Mouse (Mus musculus) lung, postnatal 0 days (tissue): ENCODE data around the gene Zbtb38. TPM values are rescaled to one million over a fixed set of nuclear protein-coding genes. Genes with fewer than 3 reads are reported as not detected.

Experiments used
- ATAC-seq: fragments of 200-750 bp; cut with Nextera tagmentation; 2 replicates; pipeline ENCODE4 v1.8.0; 2017; ENCODE audit warnings: moderate library complexity
- DNase-seq: peaks from one replicate; pipeline ENCODE4 v3.0.0-alpha.2; 2016; ENCODE audit warnings: low spot score
- H3K27ac ChIP-seq: fragments of 300-500 bp; sonication (generic); 2 replicates; pipeline ENCODE4 v1.5.1; 2014; ENCODE audit warnings: antibody characterized with exemption, mild to moderate bottlenecking, low read length, mixed read lengths
- H3K27me3 ChIP-seq: fragments of 300-500 bp; sonication (generic); replicated peaks from 2 replicates; pipeline ENCODE4 v1.6.1; 2014; ENCODE audit warnings: low read length, mixed read lengths; ENCODE audit not compliant: insufficient read depth
- H3K36me3 ChIP-seq: fragments of 300-500 bp; sonication (generic); 2 replicates; pipeline ENCODE4 v1.6.1; 2014; ENCODE audit warnings: low read length, mixed read lengths; ENCODE audit not compliant: insufficient read depth
- H3K4me1 ChIP-seq: fragments of 300-500 bp; sonication (generic); 2 replicates; pipeline ENCODE4 v1.6.1; 2014; ENCODE audit warnings: antibody characterized with exemption, low read depth, low read length, mixed read lengths; ENCODE audit not compliant: insufficient read depth
- H3K4me2 ChIP-seq: fragments of 300-500 bp; sonication (generic); replicated peaks from 2 replicates; pipeline ENCODE4 v1.6.1; 2014; ENCODE audit warnings: low read depth, mild to moderate bottlenecking, low read length, moderate library complexity, mixed read lengths
- H3K4me3 ChIP-seq: fragments of 300-500 bp; sonication (generic); 2 replicates; pipeline ENCODE4 v1.5.1; 2014; ENCODE audit warnings: low read depth, low read length
- H3K9ac ChIP-seq: fragments of 300-500 bp; sonication (generic); replicated peaks from 2 replicates; pipeline ENCODE4 v1.6.1; 2014; ENCODE audit warnings: low read depth, mild to moderate bottlenecking
- H3K9me3 ChIP-seq: fragments of 300-500 bp; sonication (generic); 2 replicates; pipeline ENCODE4 v1.6.1; 2016; ENCODE audit warnings: low read length, mixed read lengths
- CTCF ChIP-seq: IDR thresholded peaks from 2 replicates; pipeline ENCODE4 v1.5.1; 2016; ENCODE audit warnings: antibody characterized with exemption, mild to moderate bottlenecking
- EP300 ChIP-seq: IDR thresholded peaks from 2 replicates; pipeline ENCODE4 v1.6.1; 2016; ENCODE audit warnings: antibody characterized with exemption, mild to moderate bottlenecking, control low read depth
- WGBS: fragments of 180-500 bp; shearing (Covaris S2); extraction: QIAGEN DNeasy Blood & Tissue Kit; methylation state at CpG from one replicate; pipeline ENCODE4 v1.1.7; 2014; 5-methylcytosine and 5-hydroxymethylcytosine counted together
- polyA plus RNA-seq: library from polyadenylated mRNA; unstranded; fragments of >200 nt; fragmentation: Nextera tagmentation; extraction: Ambion mirVana; gene quantifications from 2 replicates; pipeline ENCODE4 v1.2.1, GENCODE M21; 2015

Zbtb38 gene
- polyA plus RNA-seq, 1 experiment from 2014 or later = 31.8 TPM

DNA sequence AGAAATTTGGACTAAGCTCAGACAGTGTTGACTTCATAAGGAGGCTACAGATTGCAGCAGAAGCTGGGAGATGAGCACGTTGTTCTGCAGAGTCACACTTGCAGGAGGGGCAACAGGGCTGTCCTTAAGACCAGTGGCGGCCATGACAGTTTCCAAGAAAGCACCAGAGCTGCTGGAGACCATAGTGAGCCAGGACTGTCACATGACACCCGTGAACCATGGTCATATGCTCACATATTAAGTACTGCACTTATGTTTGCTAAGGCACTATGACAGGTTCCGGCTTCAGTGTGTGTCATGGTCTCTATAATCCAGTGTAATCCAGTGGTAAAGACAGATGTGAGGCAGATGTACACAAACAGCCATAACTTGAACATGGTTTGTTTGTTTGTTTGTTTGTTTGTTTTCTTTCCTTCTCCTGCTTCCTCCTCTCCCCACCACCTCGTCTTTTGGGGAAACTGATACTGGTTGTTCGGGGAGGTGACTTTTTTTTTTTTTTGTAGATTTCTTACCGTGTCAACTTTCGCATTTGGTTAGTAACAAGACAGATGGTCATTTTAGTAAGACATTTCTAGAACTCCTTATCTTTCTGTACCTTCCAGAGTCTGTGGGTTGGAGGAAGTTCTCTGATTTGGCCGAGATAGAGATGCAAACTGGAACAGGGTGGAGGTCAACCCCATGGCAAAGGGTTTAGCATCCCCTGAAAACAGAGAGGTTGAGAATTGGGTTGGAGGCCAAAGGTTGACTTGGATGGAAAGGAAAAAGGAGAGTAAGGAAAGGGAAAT, 11.4 kb upstream of the Zbtb38 start:
- H3K4me1 ChIP-seq = no peaks in the 10 kb centered on the region
- no peaks in the 10 kb centered on the region for H3K9me3 ChIP-seq
- H3K4me2 ChIP-seq = no peak overlapping the region
- TF ChIP-seq CTCF (no peak), EP300 (no peak)
- H3K36me3 ChIP-seq = no peaks in the 10 kb centered on the region
- WGBS = 75% methylated on average over 9 of the region's 9 CpGs
- no peak for DNase-seq
- no peak overlapping the region for H3K9ac ChIP-seq
- ATAC-seq = no peak
- no peak overlapping the region for H3K27ac ChIP-seq
- no peaks in the 10 kb centered on the region for H3K27me3 ChIP-seq
- H3K4me3 ChIP-seq = no peak overlapping the region

DNA sequence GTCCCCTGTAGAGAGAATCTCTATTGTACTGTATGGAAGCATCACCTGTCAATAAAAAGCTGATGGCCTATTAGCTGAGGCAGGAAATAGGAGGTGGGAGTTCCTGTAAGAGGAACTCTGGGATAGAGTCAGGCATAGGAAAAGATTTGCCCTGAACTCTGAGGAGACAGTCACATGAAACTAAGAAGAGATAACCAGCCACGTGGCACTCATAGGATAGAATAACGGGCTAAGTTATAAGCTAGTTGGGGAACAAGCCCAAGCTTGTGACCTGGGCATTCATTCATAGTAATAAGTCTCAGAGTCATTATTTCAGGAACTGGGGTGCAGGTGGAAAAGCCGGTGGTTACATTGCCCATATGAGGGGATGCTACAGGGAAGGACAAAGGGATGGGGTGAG, 10.4 kb upstream of the Zbtb38 start:
- no peak overlapping the region for H3K9ac ChIP-seq
- no peak for ATAC-seq
- H3K27me3 ChIP-seq = no peaks in the 10 kb centered on the region
- 88% methylated on average over 3 of the region's 3 CpGs for WGBS
- no peak for DNase-seq
- H3K4me1 ChIP-seq = no peaks in the 10 kb centered on the region
- H3K27ac ChIP-seq = no peak overlapping the region
- H3K36me3 ChIP-seq = no peaks in the 10 kb centered on the region
- no peak overlapping the region for H3K4me3 ChIP-seq
- H3K4me2 ChIP-seq = no peak overlapping the region
- H3K9me3 ChIP-seq = no peaks in the 10 kb centered on the region
- no peak for TF ChIP-seq EP300
- no peak for TF ChIP-seq CTCF

DNA sequence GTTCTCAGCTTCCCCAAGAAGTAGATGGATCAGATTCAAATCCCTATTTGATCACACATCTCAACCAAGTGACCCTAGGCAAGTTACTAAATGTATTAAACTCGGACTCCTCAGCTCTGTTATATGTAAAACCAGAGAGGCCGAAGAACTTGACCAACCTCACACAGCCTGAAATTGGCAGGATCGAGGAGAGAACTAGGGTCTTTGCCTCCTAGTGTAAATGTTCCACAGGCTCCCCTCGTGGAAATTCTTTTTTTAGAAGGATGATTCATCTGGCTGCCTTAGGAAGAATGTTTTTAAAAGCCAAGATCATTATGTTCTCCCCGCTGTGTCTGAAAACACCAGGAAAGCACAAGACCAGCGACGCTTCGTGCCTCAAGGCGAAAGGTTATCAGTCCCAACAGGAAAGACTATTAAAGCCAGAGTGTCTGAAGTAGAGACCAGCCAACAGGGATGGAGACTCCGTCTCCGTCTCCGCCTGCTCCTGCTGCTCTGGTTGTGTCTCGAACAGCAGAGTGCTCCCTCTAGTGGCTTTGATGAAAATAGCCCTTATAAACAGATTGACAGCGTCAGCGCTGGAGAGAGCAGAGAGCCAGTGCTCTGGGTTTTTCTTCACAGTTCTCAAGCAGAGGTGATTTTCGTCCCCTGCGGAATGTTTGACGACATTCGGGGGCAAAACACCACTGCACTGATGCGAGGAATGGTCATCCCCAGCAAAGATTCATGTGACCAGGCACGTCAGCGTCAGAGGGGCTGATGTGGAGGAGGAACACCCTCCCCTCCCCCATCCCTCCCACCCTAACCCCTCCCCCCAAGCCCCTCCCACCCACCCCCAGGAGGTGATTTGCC, 6.3 kb upstream of the Zbtb38 start:
- TF ChIP-seq EP300 (peak; percentile 97), CTCF (peak; percentile 94)
- Histone ChIP-seq H3K9me3 (no peaks in the 10 kb centered on the region), H3K4me2 (peak overlapping the region; percentile 48), H3K4me1 (no peaks in the 10 kb centered on the region), H3K27ac (peak overlapping the region; percentile 51), H3K4me3 (no peak overlapping the region), H3K36me3 (no peaks in the 10 kb centered on the region), H3K27me3 (no peaks in the 10 kb centered on the region), H3K9ac (no peak overlapping the region)
- DNase-seq (peak; percentile 97), ATAC-seq (peak; percentile 94)
- 7% methylated on average over 22 of the region's 22 CpGs for WGBS

DNA sequence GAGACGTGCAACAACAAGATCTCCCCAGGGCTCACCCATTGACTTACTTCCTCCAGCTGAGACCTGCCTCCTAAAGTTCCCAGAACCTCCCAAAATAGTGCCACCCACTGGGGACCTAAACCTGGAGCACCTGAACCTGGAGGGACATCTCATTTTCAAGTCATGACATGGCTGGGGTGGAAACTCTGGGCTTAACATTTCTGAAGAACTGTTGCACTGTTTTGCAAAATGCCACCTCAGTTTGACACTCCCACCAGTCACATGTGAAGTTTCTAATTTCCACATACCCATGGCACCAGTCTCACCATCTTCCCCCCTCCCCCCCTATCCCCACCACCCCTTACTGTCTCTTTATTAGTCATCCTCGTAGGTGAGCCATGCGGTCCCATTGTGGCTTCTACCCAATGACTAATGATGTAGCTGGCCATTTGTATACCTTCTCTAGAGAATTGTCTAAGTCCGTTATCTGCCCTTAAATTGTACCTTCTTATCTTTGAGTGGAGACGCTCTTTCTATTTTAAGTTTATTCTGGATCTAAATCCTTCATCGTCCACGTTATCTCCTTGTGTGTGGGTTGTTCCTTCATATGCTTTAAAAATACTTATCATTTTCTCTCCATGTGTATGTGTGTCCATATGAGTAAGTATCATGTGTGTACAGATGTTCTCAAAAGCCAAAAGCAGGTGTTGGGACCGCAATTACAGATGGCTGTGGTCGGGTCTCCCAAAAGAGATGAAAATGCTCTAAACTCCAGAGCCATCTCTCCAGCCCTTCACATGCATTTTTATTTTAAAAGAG, 4.2 kb upstream of the Zbtb38 start:
- no peak for DNase-seq
- Histone ChIP-seq H3K4me3 (no peak overlapping the region), H3K4me2 (no peak overlapping the region), H3K9ac (no peak overlapping the region), H3K36me3 (no peaks in the 10 kb centered on the region), H3K9me3 (no peaks in the 10 kb centered on the region), H3K27ac (no peak overlapping the region), H3K27me3 (no peaks in the 10 kb centered on the region), H3K4me1 (peaks cover 11% of the 10 kb centered on the region; the same call in 1 of the 2 replicates)
- TF ChIP-seq EP300 = no peak
- TF ChIP-seq CTCF = no peak
- no peak for ATAC-seq
- 86% methylated on average over 9 of the region's 9 CpGs for WGBS

GRCm38 (mm10) chr9:96755761-96756160, 3.1 kb upstream of the Zbtb38 start:
- Histone ChIP-seq H3K4me1 (peaks cover 12% of the 10 kb centered on the region; the same call in 1 of the 2 replicates), H3K9me3 (no peaks in the 10 kb centered on the region), H3K9ac (no peak overlapping the region), H3K4me2 (no peak overlapping the region), H3K27ac (no peak overlapping the region), H3K36me3 (no peaks in the 10 kb centered on the region), H3K4me3 (no peak overlapping the region), H3K27me3 (no peaks in the 10 kb centered on the region)
- peak; percentile 62 for DNase-seq
- WGBS = 49% methylated on average over 11 of the region's 11 CpGs
- ATAC-seq = no peak
- TF ChIP-seq CTCF = no peak

GRCm38 (mm10) chr9:96754625-96754969, 2.0 kb upstream of the Zbtb38 start:
- no peak overlapping the region for H3K4me3 ChIP-seq
- ATAC-seq (no peak), DNase-seq (no peak)
- no peak overlapping the region for H3K9ac ChIP-seq
- H3K9me3 ChIP-seq = no peaks in the 10 kb centered on the region
- TF ChIP-seq EP300 = no peak
- no peak for TF ChIP-seq CTCF
- 43% methylated on average over 1 of the region's 1 CpGs for WGBS
- peaks cover 12% of the 10 kb centered on the region; the same call in 1 of the 2 replicates for H3K4me1 ChIP-seq
- H3K4me2 ChIP-seq = no peak overlapping the region
- no peaks in the 10 kb centered on the region for H3K36me3 ChIP-seq
- H3K27ac ChIP-seq = 0 out of 2 replicates have a peak overlapping the region, but pooled peaks have one; percentile 79
- no peaks in the 10 kb centered on the region for H3K27me3 ChIP-seq
